22 mouse cellular contexts compared by ENCODE assay signal in genomic region chrX:107306492-107306891, GRCm38 (mm10). TPM values are rescaled to one million over a fixed set of nuclear protein-coding genes. Genes with fewer than 3 reads are reported as not detected.
DNase-seq lines count a peak whose midpoint lies in the region; TF ChIP-seq lines count a peak whose summit lies in the region.
"Had no signal": no experiment of that assay in that cellular context is flagged by ENCODE, and none has a peak within 500 bp of the region (broad histone marks: within the 10 kb centered on the region; RNA-seq: fewer than 3 reads in every experiment).

No protein-coding gene starts in this region.

- H3K4me1 ChIP-seq in lung, adult 2 months (ENCODE audit: control insufficient read depth, insufficient read depth, low read length): no peaks in the 10 kb centered on the region
- H3K4me1 ChIP-seq in forebrain, embryonic 10.5 days: no peaks in the 10 kb centered on the region
- H3K4me1 ChIP-seq: heart, embryonic 15.5 days; limb, embryonic 10.5 days; neural tube, embryonic 12.5 days had no signal

- no peaks in the 10 kb centered on the region; the same call in 1 of the 2 replicates for H3K27me3 ChIP-seq in forebrain, embryonic 10.5 days (ENCODE audit: poor library complexity, severe bottlenecking)
- H3K27me3 ChIP-seq: heart, embryonic 15.5 days; neural tube, embryonic 12.5 days had no signal

- intact Hi-C loops in gastrocnemius, adult 2 months (cut with DNase I): loop anchor here (5.0 kb wide), 1 partner anchor 126 kb away; no protein-coding TSS in a partner anchor

- TF ChIP-seq POLR2A in lung, adult 2 months (IDR thresholded peaks at IDR 0.05; ENCODE audit: borderline replicate concordance, extremely low read depth, low read depth, low read length): no peak

- no peaks in the 10 kb centered on the region for H3K36me3 ChIP-seq in forebrain, embryonic 10.5 days (replicated peaks)
- H3K36me3 ChIP-seq: heart, embryonic 15.5 days; limb, embryonic 10.5 days; neural tube, embryonic 12.5 days had no signal

- peak; percentile 34; the same call in 1 of the 2 replicates for TF ChIP-seq CTCF in gastrocnemius, adult 2 months (IDR thresholded peaks at IDR 0.05)
- no peak for TF ChIP-seq CTCF in lung, adult 2 months (IDR thresholded peaks at IDR 0.05; ENCODE audit: insufficient read depth, low read length)

- no peaks in the 10 kb centered on the region for H3K9me3 ChIP-seq in forebrain, embryonic 10.5 days
- H3K9me3 ChIP-seq: heart, embryonic 15.5 days; limb, embryonic 10.5 days; neural tube, embryonic 12.5 days had no signal

- DNase-seq in gastrocnemius, adult 2 months: no peak
- no peak for DNase-seq in gastrocnemius, postnatal 4 days (ENCODE audit: low spot score in 2 of 2)
- peak; percentile 3 for DNase-seq in lung, postnatal 36 days
- no peak for DNase-seq in lung, adult 2 months
- DNase-seq in CD4-positive helper T cell, adult 2 months (ENCODE audit: low read depth, low spot score): peak; percentile 17
- DNase-seq in naive thymus-derived CD4-positive, alpha-beta T cell, adult 2 months (ENCODE audit: low read depth): peak; percentile 41
- no peak for DNase-seq in forebrain, embryonic 10.5 days (ENCODE audit: extremely low spot score, low spot score)
- DNase-seq: adrenal gland, postnatal 25 days; B cell, adult 2 months; cerebellum, adult 9-10 months; kidney, postnatal 25 days; liver; lung, postnatal 10 days; right cerebral cortex, postnatal 14 days had no signal

- H3K27ac ChIP-seq in gastrocnemius, adult 2 months: no peak overlapping the region
- no peak overlapping the region for H3K27ac ChIP-seq in forebrain, embryonic 10.5 days
- H3K27ac ChIP-seq: heart, embryonic 15.5 days; limb, embryonic 10.5 days; neural tube, embryonic 12.5 days had no signal

- H3K4me3 ChIP-seq in gastrocnemius, adult 2 months: no peak overlapping the region
- H3K4me3 ChIP-seq in lung, adult 2 months (replicated peaks; ENCODE audit: extremely low read depth, low read depth, low read length): no peak overlapping the region
- no peak overlapping the region for H3K4me3 ChIP-seq in forebrain, embryonic 10.5 days
- H3K4me3 ChIP-seq: heart, embryonic 15.5 days; limb, embryonic 10.5 days; neural tube, embryonic 12.5 days had no signal

RNA-seq across cellular contexts. Expression of gene Gpr174, which starts 50.8 kb away (rescaled TPM):
- total RNA-seq in gastrocnemius, adult 2 months (2021): not detected
- under 1 TPM; 0.23 to 0.34 TPM for total RNA-seq in gastrocnemius, postnatal 4 days (2021)
- polyA plus RNA-seq in lung, adult 2 months (2012; rRNA removed): 0.17 and 0.43 TPM in 2 replicates
- polyA plus RNA-seq in forebrain, embryonic 10.5 days (2016; fragmentation: Nextera tagmentation; extraction: Ambion mirVana): not detected in 2 replicates
- total RNA-seq: adrenal gland, postnatal 25 days; gastrocnemius, adult 18-20 months had no signal
- polyA plus RNA-seq: hindbrain, embryonic 16.5 days; intestine, postnatal 0 days; kidney, embryonic 14.5 days; limb, embryonic 10.5 days; testis, adult 2 months had no signal

Comparison
In these comparisons a context has a peak if more than half of its experiments do, and no peak if none do; other contexts are left out.
1. DNase-seq: peak in lung, postnatal 36 days (single experiment), CD4-positive helper T cell, adult 2 months (single experiment) and naive thymus-derived CD4-positive, alpha-beta T cell, adult 2 months (single experiment); none in gastrocnemius, adult 2 months (single experiment), gastrocnemius, postnatal 4 days (0 of 2), lung, adult 2 months (single experiment) and forebrain, embryonic 10.5 days (single experiment).